Mouse (Mus musculus) embryo, embryonic 9.5 days (tissue): Measurements from ENCODE around the gene Coro2b.

Experiments
- DNase-seq: peaks from one replicate; pipeline ENCODE4 v3.0.0-alpha.2; 2017; ENCODE audit errors: extremely low spot score

Coro2b gene

DNA sequence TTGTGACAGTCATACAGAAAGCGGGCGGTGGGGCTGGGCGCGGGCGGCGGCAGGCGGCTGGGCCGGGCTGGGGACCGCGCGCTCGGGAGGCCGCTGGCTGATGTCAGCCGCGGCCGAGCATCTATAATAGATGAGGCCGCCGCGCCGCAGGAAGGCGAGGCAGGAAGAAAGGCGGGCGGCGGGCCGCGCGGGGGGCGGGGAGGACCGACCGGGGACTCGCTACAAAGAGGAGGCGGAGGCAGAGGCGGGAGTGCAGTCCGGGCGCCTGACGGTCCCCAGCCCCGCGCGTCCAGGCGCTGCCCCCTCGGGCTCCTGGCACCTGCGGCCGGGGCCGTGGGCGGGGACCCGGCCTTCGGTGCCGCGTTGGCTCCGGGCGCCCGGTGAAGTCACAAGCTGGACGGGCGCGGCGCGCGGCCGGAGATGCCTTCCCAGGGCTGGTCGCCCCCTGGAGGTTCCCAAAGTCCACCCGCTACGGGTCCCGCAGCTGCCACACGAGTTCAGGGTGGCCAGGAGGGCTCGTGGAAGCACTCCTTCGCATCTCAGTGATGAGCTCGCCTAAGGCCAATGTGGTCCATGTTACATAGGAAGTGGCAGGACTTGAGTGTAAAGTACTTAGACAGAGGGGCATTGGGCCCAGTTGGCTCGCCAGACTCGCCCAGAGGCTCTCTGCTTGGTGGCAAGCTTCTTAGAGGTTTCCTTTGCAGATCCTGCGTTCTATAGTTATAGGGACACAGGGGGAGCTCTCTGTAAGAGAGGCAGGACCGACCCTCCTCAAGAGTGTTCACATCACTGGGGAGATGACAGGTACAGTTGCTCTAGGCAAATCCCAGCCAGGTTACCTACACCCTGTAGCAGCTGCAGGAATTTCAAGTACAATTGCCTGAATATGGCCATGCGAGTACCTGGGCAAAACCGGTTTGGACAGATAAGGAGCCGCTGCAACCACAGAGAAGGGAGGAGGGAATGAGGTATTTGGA lies at the start of gene Coro2b:
Gene Coro2b, minus strand, starts transcription at position 390 of the 977 bp plus-strand sequence.
- peak; percentile 77 for DNase-seq

- no peak for DNase-seq
Measured at GRCm38 (mm10) chr9:62577558-62577957, 40.7 kb upstream of the Coro2b start.

DNA sequence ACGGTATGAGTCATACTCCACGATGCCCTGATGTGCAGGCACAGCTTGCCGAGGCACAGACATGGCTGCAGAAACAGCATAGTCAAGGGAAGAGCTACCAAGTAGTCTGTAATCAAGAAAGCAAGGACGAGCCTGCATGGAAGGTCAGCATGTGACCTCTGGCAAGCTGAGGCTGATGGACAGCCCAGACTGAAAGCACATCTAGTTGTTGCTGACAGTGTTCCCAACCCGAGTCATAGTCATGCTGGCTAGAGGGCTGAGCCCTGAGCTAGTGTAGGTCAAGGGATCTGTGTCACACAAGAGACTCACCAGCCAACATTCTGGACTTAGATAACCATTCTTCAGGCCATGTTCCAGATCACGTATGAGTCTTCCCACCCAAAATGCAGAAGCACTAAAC lies 32.3 kb upstream of the Coro2b start:
- no peak for DNase-seq

DNA sequence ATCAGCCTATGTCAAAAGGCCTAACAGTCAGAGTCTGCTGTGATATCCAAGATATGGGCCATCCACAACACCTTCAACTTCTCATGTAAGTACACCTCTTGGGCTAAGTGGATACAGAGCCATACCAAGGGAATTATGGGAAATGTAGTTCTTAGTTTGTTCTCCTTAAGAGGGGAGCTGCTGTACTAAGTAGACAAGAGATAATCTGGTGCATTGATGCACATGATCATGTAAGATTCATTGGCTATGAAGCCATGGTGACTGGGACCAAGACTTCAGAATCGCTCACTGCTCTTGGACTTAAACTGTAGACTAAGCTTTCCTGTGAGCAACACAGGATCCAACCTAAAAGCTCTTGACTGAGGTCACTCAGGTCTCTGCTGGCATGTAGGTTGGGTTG lies 31.0 kb upstream of the Coro2b start:
- DNase-seq, result no peak

DNA sequence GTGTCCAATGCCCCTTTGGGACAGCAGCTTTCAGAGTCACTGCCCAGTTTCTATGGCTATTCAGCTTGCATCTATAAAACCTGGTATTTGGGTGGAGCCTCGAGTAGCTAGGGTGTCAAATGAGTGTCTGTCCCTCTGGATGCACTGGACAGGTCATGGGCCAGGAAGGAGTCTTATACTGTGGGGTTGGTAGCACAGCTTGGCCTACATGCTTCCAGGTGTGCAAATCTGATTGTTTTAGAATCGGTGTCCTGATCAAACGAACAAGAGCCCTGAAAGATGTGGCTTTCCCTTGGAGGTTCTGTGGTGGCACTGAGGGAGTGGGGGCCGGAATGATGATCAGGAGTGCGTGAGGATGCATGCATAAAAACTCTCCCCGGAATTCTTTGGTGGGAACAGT lies 25.4 kb upstream of the Coro2b start:
- no peak for DNase-seq

- DNase-seq, result no peak
Measured at GRCm38 (mm10) chr9:62560432-62560831, 23.6 kb upstream of the Coro2b start.

GRCm38 (mm10) chr9:62560006-62560405 lies 23.2 kb upstream of the Coro2b start:
- DNase-seq, result no peak

DNA sequence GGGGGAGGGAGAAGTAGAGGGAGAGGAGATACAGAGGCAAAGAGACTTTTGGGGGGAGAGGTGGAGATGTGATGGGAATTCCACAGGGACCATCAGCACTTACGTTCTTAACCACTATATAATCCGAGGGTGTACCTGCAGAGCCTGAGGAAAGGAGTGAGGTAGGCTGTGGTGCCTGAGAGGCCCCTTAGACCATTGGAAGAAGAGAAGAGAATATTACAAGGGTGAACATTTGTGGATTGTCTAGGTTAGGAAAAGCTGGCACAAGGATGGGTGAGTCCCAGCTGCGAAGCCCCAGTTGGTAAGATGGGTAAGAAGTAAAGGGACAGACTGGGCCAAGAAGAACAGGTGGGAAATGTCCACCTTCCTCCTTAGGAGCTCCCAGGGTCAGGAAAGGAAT lies 22.6 kb upstream of the Coro2b start:
- no peak for DNase-seq

GRCm38 (mm10) chr9:62558058-62558457 lies 21.2 kb upstream of the Coro2b start:
- no peak for DNase-seq

DNA sequence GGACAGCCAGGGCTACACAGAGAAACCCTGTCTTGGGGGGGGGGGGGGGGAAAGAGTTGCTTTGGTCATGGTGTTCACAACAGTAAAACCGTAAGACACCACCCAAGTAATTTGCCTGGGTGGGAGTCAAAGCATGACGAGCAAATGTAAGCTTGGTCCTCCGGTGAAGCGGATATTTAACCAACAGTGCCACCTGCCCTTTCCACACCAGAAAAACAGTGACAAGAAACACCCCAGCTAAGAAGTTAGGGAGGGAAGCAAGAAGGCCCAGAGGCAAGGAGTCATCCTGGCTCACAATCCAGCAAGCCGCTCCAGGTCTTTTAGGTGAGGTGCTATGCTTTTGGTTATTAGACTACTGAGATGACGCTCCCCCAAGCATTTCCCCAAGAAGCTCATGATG lies 19.9 kb upstream of the Coro2b start:
- DNase-seq, result no peak

DNA sequence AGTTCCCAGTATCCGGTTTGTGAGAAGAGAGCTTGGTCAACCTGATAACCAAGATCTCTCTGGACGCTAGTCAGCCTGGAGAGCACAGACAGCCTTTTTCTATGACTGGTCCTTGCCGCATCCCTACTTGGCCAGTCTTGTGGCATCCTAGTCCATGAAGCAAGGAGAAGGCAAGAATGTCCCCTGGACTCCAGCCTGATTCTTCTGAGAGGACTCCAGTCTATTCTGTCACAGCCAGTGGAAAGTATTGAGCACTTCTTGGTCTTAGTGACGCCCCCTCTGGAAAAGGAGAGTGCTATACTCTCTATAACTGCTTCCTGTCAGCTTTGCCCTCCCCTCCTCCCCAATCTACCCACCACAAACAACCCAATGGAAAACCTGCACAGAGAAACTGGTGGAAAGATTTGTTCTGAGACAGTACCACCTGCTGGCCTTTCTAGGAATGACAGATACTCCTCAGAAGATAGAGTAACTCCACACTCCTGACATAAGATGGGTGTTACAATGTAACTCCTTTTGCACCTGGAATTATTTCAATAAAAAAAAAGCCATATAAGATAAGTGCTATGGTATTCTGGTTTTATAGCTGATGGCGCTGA lies 18.5 kb upstream of the Coro2b start:
- peak; percentile 34 for DNase-seq

GRCm38 (mm10) chr9:62554606-62555005 lies 17.8 kb upstream of the Coro2b start:
- DNase-seq, result no peak

GRCm38 (mm10) chr9:62553366-62553940 lies 16.6 kb upstream of the Coro2b start:
- DNase-seq, result peak; percentile 57

GRCm38 (mm10) chr9:62551531-62551930 lies 14.7 kb upstream of the Coro2b start:
- DNase-seq, result no peak

DNA sequence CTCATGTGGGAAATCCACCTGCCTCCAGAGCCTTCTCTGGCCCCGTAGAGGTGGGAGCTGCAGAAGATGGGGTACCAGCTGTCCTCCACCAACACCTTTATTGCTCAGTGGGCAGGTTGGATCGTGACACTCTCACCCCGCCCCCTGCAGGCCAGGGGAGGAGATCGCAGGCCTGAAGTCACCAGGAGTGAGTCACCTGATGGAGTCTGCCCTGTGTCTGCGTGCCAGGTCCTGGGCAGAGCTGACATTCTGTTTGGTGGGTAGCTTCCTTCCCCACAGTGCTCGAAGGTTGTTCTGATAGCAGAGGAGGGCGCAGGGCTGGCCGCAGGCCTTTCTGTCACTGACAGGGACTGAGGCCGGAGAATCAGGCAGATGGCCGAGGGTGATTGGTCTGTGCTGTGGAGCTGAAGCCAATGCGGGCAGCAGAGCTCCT lies 13.8 kb upstream of the Coro2b start:
- peak; percentile 57 for DNase-seq

DNA sequence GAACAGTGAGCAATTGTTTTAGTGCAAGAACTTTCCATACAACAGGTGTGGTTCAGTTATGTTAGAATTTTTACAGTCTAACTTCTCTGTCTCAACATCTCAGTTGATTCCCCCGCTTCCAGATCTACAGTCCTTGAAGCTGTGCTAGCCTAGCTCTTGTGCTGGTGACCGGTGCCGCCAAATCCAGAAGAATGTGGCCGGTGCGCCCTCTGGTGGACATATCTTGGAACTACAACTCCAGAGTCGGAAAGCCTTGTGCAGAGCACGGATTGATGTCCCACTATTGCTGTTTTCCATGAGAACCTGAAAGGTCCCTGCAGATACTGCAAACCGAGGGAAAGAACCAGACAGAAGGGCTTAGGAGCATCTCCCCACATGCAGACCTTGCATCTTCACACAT lies 13.0 kb upstream of the Coro2b start:
- DNase-seq, result peak; percentile 91

GRCm38 (mm10) chr9:62547476-62547875 lies 10.6 kb upstream of the Coro2b start:
- DNase-seq, result no peak

DNA sequence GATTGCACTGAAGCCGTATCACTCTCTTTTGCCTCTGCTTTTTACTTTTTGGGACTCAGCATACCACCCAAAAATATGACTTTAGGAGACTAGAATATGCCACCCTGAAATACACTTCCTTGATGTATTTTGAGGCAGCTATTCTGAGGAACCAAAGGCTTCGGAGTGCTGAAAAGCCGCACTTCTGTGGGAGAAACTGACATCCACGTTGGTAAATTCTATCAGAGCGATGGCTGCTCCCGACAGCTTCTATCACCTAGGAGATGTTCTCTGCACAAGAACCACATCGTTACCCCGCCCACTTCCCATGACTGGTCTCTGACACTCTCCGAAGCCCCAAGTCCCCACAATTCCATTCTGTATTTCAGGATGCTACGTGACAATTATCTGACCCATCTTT lies 8.0 kb upstream of the Coro2b start:
- DNase-seq, result no peak

GRCm38 (mm10) chr9:62543878-62544277 lies 7.0 kb upstream of the Coro2b start:
- no peak for DNase-seq

DNA sequence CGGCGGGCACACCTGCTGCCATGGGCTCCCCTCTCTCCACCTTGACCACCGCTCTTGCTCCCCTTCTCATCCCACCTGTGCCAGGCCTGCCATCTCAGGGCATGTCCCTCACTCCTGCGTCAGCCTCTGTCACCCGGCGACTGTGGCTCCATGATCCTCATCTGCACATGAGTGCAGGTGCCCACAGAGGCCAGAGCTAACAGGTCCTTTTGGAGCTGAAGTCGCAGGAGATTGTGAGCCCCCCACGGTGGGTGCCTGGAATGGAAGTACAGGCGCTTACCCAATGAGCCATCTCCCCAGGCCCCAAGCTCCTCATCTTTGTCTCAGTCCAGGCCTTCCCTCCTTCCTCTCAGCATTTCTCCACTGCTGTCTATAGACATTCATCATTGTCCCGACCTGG lies 4.8 kb upstream of the Coro2b start:
- DNase-seq, result no peak

DNA sequence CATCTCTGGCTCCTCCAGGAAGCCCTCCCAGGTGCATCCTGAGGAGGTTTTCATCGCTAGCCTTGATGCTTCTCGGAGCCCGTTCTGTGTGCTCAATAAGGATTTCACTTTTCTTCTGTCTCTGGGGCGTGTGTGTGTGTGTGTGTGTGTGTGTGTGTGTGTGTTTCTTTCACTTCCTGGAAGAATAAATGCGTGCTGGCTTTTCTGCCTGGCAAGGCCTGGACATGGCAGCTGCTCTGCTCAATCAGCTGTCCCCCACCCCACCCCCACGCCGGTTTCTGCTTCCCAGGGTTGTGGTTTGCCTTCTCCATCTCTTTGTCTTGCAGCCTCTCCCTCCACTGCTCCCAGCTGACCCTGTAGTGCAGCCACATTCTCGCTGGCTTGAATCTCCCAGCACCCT lies 4.3 kb upstream of the Coro2b start:
- DNase-seq, result no peak

- no peak for DNase-seq
Measured at GRCm38 (mm10) chr9:62540736-62541135, 3.9 kb upstream of the Coro2b start.

DNA sequence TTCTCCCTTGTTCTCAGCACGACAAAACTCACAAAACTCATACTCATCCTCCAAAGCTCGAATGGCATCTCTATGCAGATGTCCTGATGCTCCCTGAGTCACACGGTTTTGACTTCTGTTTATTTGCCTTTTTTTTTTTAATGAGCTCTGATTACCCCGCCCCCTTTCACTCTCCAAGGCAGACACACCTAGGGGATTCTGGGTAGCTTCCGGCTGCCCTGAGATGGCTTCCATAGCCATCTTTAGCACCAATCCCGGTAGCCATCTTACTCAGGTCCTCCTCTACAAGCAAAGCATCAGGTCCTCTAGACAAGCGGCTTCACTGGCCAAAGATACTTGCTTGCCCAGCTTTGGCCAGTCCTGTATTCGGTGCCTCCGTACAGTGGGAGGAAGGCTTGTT lies 3.3 kb upstream of the Coro2b start:
- DNase-seq, result no peak
